Mouse (Mus musculus) MEL (cell line): ENCODE data around the gene Srebf2. TPM values are rescaled to one million over a fixed set of nuclear protein-coding genes. Genes with fewer than 3 reads are reported as not detected.
A peak's percentile ranks its signal among the peaks of the same experiment; 100 is the strongest.

ENCODE experiments used
- DNase-seq: peaks from one replicate; pipeline ENCODE4 v3.0.0; 2011; ENCODE audit warnings: low read depth, low spot score
- H3K27ac ChIP-seq: 2 replicates; pipeline ENCODE4 v1.5.1; 2012; ENCODE audit warnings: low read depth, mild to moderate bottlenecking, control low read depth, low read length, moderate library complexity; ENCODE audit not compliant: control insufficient read depth
- H3K27me3 ChIP-seq, 2 experiments: fragments of 150-350 bp in 1 of 2; sonication (generic) in 1 of 2; 2 replicates each; pipeline ENCODE4 v1.6.1; 2012; ENCODE audit warnings: low read length in 2 of 2, mild to moderate bottlenecking in 2 of 2, improper control_type of control experiment in 1 of 2, moderate library complexity in 1 of 2; ENCODE audit not compliant: insufficient read depth in 2 of 2, control insufficient read depth in 1 of 2
- H3K36me3 ChIP-seq, 2 experiments: 2 replicates each; pipeline ENCODE4 v1.6.1; 2012 to 2014; ENCODE audit warnings: low read length in 2 of 2, improper control_type of control experiment in 1 of 2, inconsistent platforms in 1 of 2, mild to moderate bottlenecking in 1 of 2; ENCODE audit not compliant: insufficient read depth in 2 of 2, control insufficient read depth in 1 of 2
- H3K4me1 ChIP-seq, 2 experiments: fragments of 150-350 bp in 1 of 2; sonication (generic) in 1 of 2; 2 replicates each; pipeline ENCODE4 v1.6.1; 2012; ENCODE audit warnings: low read length in 2 of 2, improper control_type of control experiment in 1 of 2, mild to moderate bottlenecking in 1 of 2; ENCODE audit not compliant: insufficient read depth in 2 of 2, control insufficient read depth in 1 of 2
- H3K4me3 ChIP-seq, 2 experiments: fragments of 150-350 bp in 1 of 2; sonication (generic) in 1 of 2; 2 replicates each; pipeline ENCODE4 v1.5.1; 2012; ENCODE audit warnings: low read depth in 2 of 2, low read length in 2 of 2, mild to moderate bottlenecking in 2 of 2, moderate library complexity in 2 of 2, control low read depth in 1 of 2, improper control_type of control experiment in 1 of 2; ENCODE audit not compliant: control insufficient read depth in 1 of 2, insufficient read depth in 1 of 2
- H3K79me2 ChIP-seq: 2 replicates; pipeline ENCODE4 v1.6.1; 2012; ENCODE audit warnings: mild to moderate bottlenecking, low read length, moderate library complexity; ENCODE audit not compliant: control insufficient read depth, poor library complexity, insufficient read depth
- H3K9ac ChIP-seq: 2 replicates; pipeline ENCODE4 v1.6.1; 2012; ENCODE audit warnings: low read depth, mild to moderate bottlenecking, control low read depth, low read length, moderate library complexity; ENCODE audit not compliant: control insufficient read depth, poor library complexity, severe bottlenecking
- H3K9me3 ChIP-seq: fragments of 150-350 bp; sonication (generic); replicated peaks from 2 replicates; pipeline ENCODE4 v1.6.1; 2012; ENCODE audit warnings: mild to moderate bottlenecking, low read length, improper control_type of control experiment, moderate library complexity; ENCODE audit not compliant: insufficient read depth
- BHLHE40 ChIP-seq: IDR thresholded peaks from 2 replicates; pipeline ENCODE4 v1.6.1; 2012; ENCODE audit warnings: low read depth, mild to moderate bottlenecking, inconsistent platforms, low read length, improper control_type of control experiment, borderline replicate concordance
- CHD1 ChIP-seq: IDR thresholded peaks from 2 replicates; pipeline ENCODE4 v1.6.1; 2012; ENCODE audit warnings: low read depth, mild to moderate bottlenecking, inconsistent platforms, low read length, improper control_type of control experiment
- CHD2 ChIP-seq: IDR thresholded peaks from 2 replicates; pipeline ENCODE4 v1.6.1; 2011; ENCODE audit warnings: low read length, improper control_type of control experiment
- CTCF ChIP-seq, 3 experiments: IDR thresholded peaks in 2 of 3; conservative IDR thresholded peaks in 1 of 3; 2 replicates each; pipeline ENCODE4 v1.5.1; 2011 to 2012; ENCODE audit warnings: low read length in 3 of 3, low read depth in 2 of 3, mild to moderate bottlenecking in 2 of 3, improper control_type of control experiment in 1 of 3, inconsistent platforms in 1 of 3, mixed read lengths in 1 of 3, moderate library complexity in 1 of 3; ENCODE audit not compliant: control insufficient read depth in 1 of 3, insufficient read depth in 1 of 3, poor library complexity in 1 of 3, severe bottlenecking in 1 of 3
- GATA1 ChIP-seq: IDR thresholded peaks from 2 replicates; pipeline ENCODE4 v1.6.1; 2011; ENCODE audit warnings: low read depth, low read length, improper control_type of control experiment
- KAT2A ChIP-seq: conservative IDR thresholded peaks from 2 replicates; pipeline ENCODE4 v1.6.1; 2012; ENCODE audit warnings: low read depth, low read length, improper control_type of control experiment, inconsistent platforms
- MAFK ChIP-seq: IDR thresholded peaks from 2 replicates; pipeline ENCODE4 v1.6.1; 2011; ENCODE audit warnings: low read depth, mild to moderate bottlenecking, low read length, improper control_type of control experiment, borderline replicate concordance
- MAX ChIP-seq: IDR thresholded peaks from 2 replicates; pipeline ENCODE4 v1.6.1; 2011; ENCODE audit warnings: low read length, improper control_type of control experiment
- MAZ ChIP-seq: IDR thresholded peaks from 2 replicates; pipeline ENCODE4 v1.6.1; 2012; ENCODE audit warnings: low read depth, mild to moderate bottlenecking, inconsistent platforms, low read length, improper control_type of control experiment
- MEF2A ChIP-seq: IDR thresholded peaks from 2 replicates; pipeline ENCODE4 v1.6.1; 2014; ENCODE audit warnings: low read depth, mild to moderate bottlenecking, inconsistent platforms, low read length, improper control_type of control experiment; ENCODE audit not compliant: poor library complexity, insufficient replicate concordance, severe bottlenecking; ENCODE audit errors: extremely low read depth
- NELFE ChIP-seq: IDR thresholded peaks from 2 replicates; pipeline ENCODE4 v1.6.1; 2011; ENCODE audit warnings: low read depth, low read length, improper control_type of control experiment
- NRF1 ChIP-seq: IDR thresholded peaks from 2 replicates; pipeline ENCODE4 v1.6.1; 2014; ENCODE audit warnings: low read depth, mild to moderate bottlenecking, inconsistent platforms, low read length, improper control_type of control experiment, moderate library complexity; ENCODE audit not compliant: poor library complexity, insufficient read depth, severe bottlenecking
- POLR2AphosphoS2 ChIP-seq: IDR thresholded peaks from 2 replicates; pipeline ENCODE4 v1.6.1; 2011; ENCODE audit warnings: low read length, improper control_type of control experiment
- TBP ChIP-seq: IDR thresholded peaks from 2 replicates; pipeline ENCODE4 v1.8.0; 2011; ENCODE audit warnings: low read depth, low read length, improper control_type of control experiment
- TCF12 ChIP-seq: IDR thresholded peaks from 2 replicates; pipeline ENCODE4 v1.6.1; 2014; ENCODE audit warnings: low read depth, mild to moderate bottlenecking, inconsistent platforms, low read length, improper control_type of control experiment, moderate library complexity
- ZMIZ1 ChIP-seq: IDR thresholded peaks from 2 replicates; pipeline ENCODE4 v1.6.1; 2012; ENCODE audit warnings: low read depth, mild to moderate bottlenecking, inconsistent platforms, low read length, improper control_type of control experiment, moderate library complexity
- ZNF384 ChIP-seq: IDR thresholded peaks from 2 replicates; pipeline ENCODE4 v1.6.1; 2012; ENCODE audit warnings: low read depth, mild to moderate bottlenecking, inconsistent platforms, low read length, improper control_type of control experiment
- polyA plus RNA-seq, 2 experiments: library from polyadenylated mRNA; stranded (reverse) in 1 of 2; unstranded in 1 of 2; fragments of >175 nt in 1 of 2; fragments of >200 nt in 1 of 2; gene quantifications; 2 replicates each; pipeline versions ENCODE4 v1.2.1 to v1.2.4; 2012; ENCODE audit warnings: low replicate concordance in 2 of 2, low read depth in 1 of 2; ENCODE audit not compliant: insufficient read length in 2 of 2, insufficient read depth in 1 of 2, missing spikeins in 1 of 2
- total RNA-seq: library from RNA; depleted of rRNA; stranded (reverse); fragments of 300-350 nt; gene quantifications from 2 replicates; pipeline ENCODE4 v1.2.3, GENCODE M21; 2012

Gene Srebf2
- total and polyA plus RNA-seq, 3 experiments: 40.5 to 161 TPM; not detected in 1

DNA sequence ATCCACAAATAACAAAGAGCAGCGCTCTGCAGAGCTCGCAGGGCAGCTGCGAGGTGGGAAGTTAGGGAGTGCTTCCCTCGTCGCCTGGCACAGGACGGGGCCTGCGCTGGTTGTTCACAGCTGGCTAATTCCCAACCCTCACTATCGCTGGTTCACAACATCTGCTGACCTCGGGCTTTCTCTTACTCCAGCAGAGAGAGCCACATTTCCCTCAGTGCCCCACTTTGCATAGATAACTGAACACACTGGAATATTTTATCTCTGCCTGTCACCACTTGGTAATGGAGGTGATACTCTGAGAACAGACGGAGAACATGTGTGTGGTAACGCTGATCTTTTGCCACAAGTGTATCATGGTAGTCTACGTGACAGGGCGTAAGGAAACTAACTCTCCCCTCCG lies 39.1 kb downstream of the Srebf2 start:
- peaks cover 0 to 7% of the 10 kb centered on the region in 2 experiments; a peak in 3 of 4 replicates for H3K36me3 ChIP-seq
- no peaks in the 10 kb centered on the region for H3K79me2 ChIP-seq
- no peak overlapping the region for H3K27ac ChIP-seq
- H3K9ac ChIP-seq: no peak overlapping the region
- no peaks in the 10 kb centered on the region for H3K9me3 ChIP-seq
- no peaks in the 10 kb centered on the region for H3K27me3 ChIP-seq
- TF ChIP-seq BHLHE40 (no peak), NRF1 (no peak), MAX (no peak)
- no peak for DNase-seq
- H3K4me1 ChIP-seq: 0 out of 4 replicates have a peak, but pooled peaks cover 0 to 3% of the 10 kb centered on the region in 2 experiments
- no peak overlapping the region for H3K4me3 ChIP-seq

DNA sequence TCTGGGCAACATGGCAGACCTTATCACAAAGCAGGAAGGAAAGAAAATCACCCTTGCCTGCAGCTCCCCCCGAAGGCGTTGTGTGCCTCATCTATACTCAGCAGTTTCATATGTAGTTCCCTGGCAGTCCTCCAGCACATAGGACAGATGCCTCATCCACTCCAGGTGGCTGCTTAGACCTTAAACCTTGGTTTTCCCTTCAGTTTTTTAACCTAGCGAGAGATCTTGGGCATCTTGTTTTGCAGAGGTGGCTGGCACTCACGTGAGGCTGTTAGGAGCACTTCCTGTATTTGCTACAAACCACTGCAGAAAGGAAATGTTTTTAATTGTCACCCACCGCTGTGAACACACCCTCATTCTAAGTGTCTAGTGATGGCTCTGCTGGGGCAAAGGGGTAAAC lies 40.0 kb downstream of the Srebf2 start:
- Histone ChIP-seq H3K27ac (no peak overlapping the region), H3K9ac (no peak overlapping the region), H3K4me1 (0 out of 4 replicates have a peak, but pooled peaks cover 0 to 3% of the 10 kb centered on the region in 2 experiments)

DNA sequence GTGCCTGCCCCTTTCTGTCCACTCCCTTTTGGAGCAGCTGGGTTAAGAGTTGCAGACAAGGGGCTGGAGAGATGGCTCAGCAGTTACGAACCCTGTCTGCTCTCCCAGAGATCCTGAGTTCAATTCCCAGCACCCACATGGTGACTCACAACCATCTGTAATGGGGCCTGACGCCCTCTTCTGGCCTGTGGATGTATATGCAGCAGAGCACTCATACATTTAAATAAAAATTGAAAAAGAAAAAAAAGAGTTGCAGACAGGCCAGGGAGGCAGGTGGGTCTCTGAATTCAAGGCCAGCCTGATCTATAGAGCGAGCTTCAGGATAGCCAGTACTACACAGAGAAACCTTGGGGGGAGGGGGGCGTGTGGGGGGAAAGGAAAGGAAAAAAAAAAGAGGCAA lies 40.4 kb downstream of the Srebf2 start:
- Histone ChIP-seq H3K36me3 (peaks cover 0 to 2% of the 10 kb centered on the region in 2 experiments; a peak in 3 of 4 replicates), H3K27me3 (no peaks in the 10 kb centered on the region), H3K27ac (no peak overlapping the region), H3K79me2 (no peaks in the 10 kb centered on the region), H3K4me1 (0 out of 4 replicates have a peak, but pooled peaks cover 0 to 3% of the 10 kb centered on the region in 2 experiments), H3K4me3 (no peak overlapping the region), H3K9me3 (no peaks in the 10 kb centered on the region), H3K9ac (no peak overlapping the region)
- DNase-seq: no peak
- TF ChIP-seq MEF2A (no peak), KAT2A (no peak), TBP (no peak), CTCF (IDR thresholded peaks at IDR 0.05 in 2 of 3, conservative IDR thresholded peaks at IDR 0.05 in 1 of 3; ENCODE audit: control insufficient read depth in 1 of 3, insufficient read depth in 1 of 3, low read depth in 2 of 3, low read length in 3 of 3, poor library complexity in 1 of 3, severe bottlenecking in 1 of 3) (peak in 2 of 3 experiments; percentile 28; a peak in 2 of 6 replicates)

More for the DNA sequence above, 40.0 kb downstream of the Srebf2 start:
- Histone ChIP-seq H3K27me3 (no peaks in the 10 kb centered on the region), H3K4me3 (no peak overlapping the region), H3K36me3 (peaks cover 0 to 3% of the 10 kb centered on the region in 2 experiments; a peak in 3 of 4 replicates), H3K9me3 (no peaks in the 10 kb centered on the region), H3K79me2 (no peaks in the 10 kb centered on the region)
- DNase-seq: peak; percentile 46
- TF ChIP-seq MEF2A (no peak), TBP (no peak), POLR2AphosphoS2 (no peak), NELFE (no peak), MAFK (no peak), CHD1 (no peak), CHD2 (no peak), BHLHE40 (no peak), MAZ (no peak), ZNF384 (no peak), NRF1 (no peak), TCF12 (no peak), ZMIZ1 (no peak), KAT2A (no peak), GATA1 (no peak)
